Mouse (Mus musculus) small intestine, adult 2 months (tissue): ENCODE measurements around the gene Add2. TPM values are rescaled to one million over a fixed set of nuclear protein-coding genes. Genes with fewer than 3 reads are reported as not detected.
"Not testable (repeated sequence)": the region's sequence is repeated elsewhere in the genome, so short reads cannot be mapped to it uniquely, and the experiment has no call there.

ENCODE experiments used
- H3K27ac ChIP-seq: fragments of 200-500 bp; 2 replicates; pipeline ENCODE4 v1.5.1; 2012; ENCODE audit warnings: low read depth, low read length, control low read depth, inconsistent platforms; ENCODE audit not compliant: insufficient read depth
- H3K27me3 ChIP-seq: fragments of 200-500 bp; 2 replicates; pipeline ENCODE4 v1.6.1; 2012; ENCODE audit warnings: mild to moderate bottlenecking, moderate library complexity, low read length, inconsistent platforms; ENCODE audit not compliant: control insufficient read depth, insufficient read depth
- H3K36me3 ChIP-seq: fragments of 200-500 bp; 2 replicates; pipeline ENCODE4 v1.6.1; 2012; ENCODE audit warnings: mild to moderate bottlenecking, low read length, control low read depth, inconsistent platforms; ENCODE audit not compliant: control insufficient read depth, insufficient read depth
- H3K4me1 ChIP-seq: fragments of 200-500 bp; 2 replicates; pipeline ENCODE4 v1.6.1; 2012; ENCODE audit warnings: low read length, inconsistent platforms, mixed read lengths; ENCODE audit not compliant: control insufficient read depth, insufficient read depth, insufficient read length
- H3K4me3 ChIP-seq: fragments of 200-500 bp; 2 replicates; pipeline ENCODE4 v1.5.1; 2012; ENCODE audit warnings: low read depth, mild to moderate bottlenecking, control low read depth, inconsistent platforms, low read length, moderate library complexity
- CTCF ChIP-seq: fragments of 200-500 bp; IDR thresholded peaks from 2 replicates; pipeline ENCODE4 v1.5.1; 2012; ENCODE audit warnings: low read depth, mild to moderate bottlenecking, control low read depth, inconsistent platforms, low read length, moderate library complexity, mixed read lengths; ENCODE audit not compliant: insufficient replicate concordance, insufficient read length; ENCODE audit errors: extremely low read depth
- POLR2A ChIP-seq: fragments of 200-500 bp; IDR thresholded peaks from 2 replicates; pipeline ENCODE4 v1.6.1; 2012; ENCODE audit warnings: low read depth, mild to moderate bottlenecking, control low read depth, inconsistent platforms, low read length, moderate library complexity
- WGBS: fragments of 180-500 bp; shearing (Covaris S2); methylation state at CpG from one replicate; pipeline ENCODE4 v1.1.7; 2018; 5-methylcytosine and 5-hydroxymethylcytosine counted together
- polyA plus RNA-seq: library from polyadenylated mRNA; depleted of rRNA; stranded (reverse); fragments of >200 nt; gene quantifications from 2 replicates; pipeline ENCODE4 v1.2.3, GENCODE M21; 2012

The Add2 gene
- polyA plus RNA-seq, 1 experiment: 0.30 TPM

GRCm38 (mm10) chr6:86009980-86010379, 18.5 kb upstream of the Add2 start:
- no peak overlapping the region for H3K27ac ChIP-seq
- 34% methylated on average over 4 of the region's 4 CpGs for WGBS
- no peaks in the 10 kb centered on the region for H3K27me3 ChIP-seq
- no peaks in the 10 kb centered on the region for H3K36me3 ChIP-seq
- TF ChIP-seq POLR2A: no peak
- TF ChIP-seq CTCF: peak; percentile 73; the same call in 1 of the 2 replicates
- H3K4me3 ChIP-seq: no peak overlapping the region
- H3K4me1 ChIP-seq: peaks cover 3% of the 10 kb centered on the region; the same call in 1 of the 2 replicates

GRCm38 (mm10) chr6:86014812-86015211, 13.7 kb upstream of the Add2 start:
- H3K4me1 ChIP-seq, H3K4me3 ChIP-seq, H3K27me3 ChIP-seq, H3K36me3 ChIP-seq, H3K27ac ChIP-seq: not testable (repeated sequence)
- 57% methylated on average over 5 of the region's 5 CpGs for WGBS

GRCm38 (mm10) chr6:86015871-86016270, 12.6 kb upstream of the Add2 start, which contains the start of gene Figla:
Gene Figla, plus strand, starts transcription at chr6:86016171.
- Histone ChIP-seq H3K4me3 (no peak within 1 kb of the TSS), H3K27me3 (no peaks in the 10 kb centered on the region), H3K27ac (no peak within 1 kb of the TSS), H3K36me3 (no peaks in the 10 kb centered on the region), H3K4me1 (no peaks in the 10 kb centered on the region)
- WGBS: 74% methylated on average over 9 of the region's 9 CpGs
- no peak for TF ChIP-seq CTCF
- no peak for TF ChIP-seq POLR2A

GRCm38 (mm10) chr6:86016793-86017350, 11.6 kb upstream of the Add2 start:
- no peak overlapping the region for H3K27ac ChIP-seq
- no peaks in the 10 kb centered on the region for H3K36me3 ChIP-seq
- TF ChIP-seq POLR2A (no peak), CTCF (no peak)
- no peak overlapping the region for H3K4me3 ChIP-seq
- 77% methylated on average over 23 of the region's 23 CpGs for WGBS
- no peaks in the 10 kb centered on the region for H3K4me1 ChIP-seq
- H3K27me3 ChIP-seq: no peaks in the 10 kb centered on the region

GRCm38 (mm10) chr6:86019415-86020237, 8.9 kb upstream of the Add2 start:
- Histone ChIP-seq H3K36me3 (no peaks in the 10 kb centered on the region), H3K4me1 (no peaks in the 10 kb centered on the region), H3K27me3 (no peaks in the 10 kb centered on the region), H3K4me3 (no peak overlapping the region), H3K27ac (no peak overlapping the region)
- 47% methylated on average over 4 of the region's 4 CpGs for WGBS
- TF ChIP-seq CTCF: no peak
- no peak for TF ChIP-seq POLR2A

GRCm38 (mm10) chr6:86020948-86021347, 7.5 kb upstream of the Add2 start:
- no peaks in the 10 kb centered on the region for H3K4me1 ChIP-seq
- H3K36me3 ChIP-seq: no peaks in the 10 kb centered on the region
- 34% methylated on average over 3 of the region's 3 CpGs for WGBS
- H3K4me3 ChIP-seq: no peak overlapping the region
- H3K27ac ChIP-seq: no peak overlapping the region
- TF ChIP-seq CTCF (peak; percentile 40; the same call in 1 of the 2 replicates), POLR2A (no peak)
- H3K27me3 ChIP-seq: no peaks in the 10 kb centered on the region

GRCm38 (mm10) chr6:86026632-86027292, 1.7 kb upstream of the Add2 start:
- Histone ChIP-seq H3K4me3 (no peak overlapping the region), H3K4me1 (no peaks in the 10 kb centered on the region), H3K27ac (no peak overlapping the region), H3K27me3 (peaks cover 8% of the 10 kb centered on the region), H3K36me3 (no peaks in the 10 kb centered on the region)
- TF ChIP-seq CTCF (no peak), POLR2A (no peak)
- 72% methylated on average over 8 of the region's 8 CpGs for WGBS

GRCm38 (mm10) chr6:86028150-86028549, 331 bp upstream of the Add2 start:
- Histone ChIP-seq H3K4me1 (no peaks in the 10 kb centered on the region), H3K27ac (no peak overlapping the region), H3K36me3 (no peaks in the 10 kb centered on the region), H3K4me3 (no peak overlapping the region), H3K27me3 (peaks cover 8% of the 10 kb centered on the region)
- no peak for TF ChIP-seq CTCF
- TF ChIP-seq POLR2A: no peak
- WGBS: 59% methylated on average over 2 of the region's 2 CpGs
